Mouse (Mus musculus) hindbrain, embryonic 14.5 days (tissue): Measurements from ENCODE around the gene Fbrs. TPM values are rescaled to one million over a fixed set of nuclear protein-coding genes. Genes with fewer than 3 reads are reported as not detected.
A peak's percentile ranks its signal among the peaks of the same experiment; 100 is the strongest.
"Not testable (repeated sequence)": the region's sequence is repeated elsewhere in the genome, so short reads cannot be mapped to it uniquely, and the experiment has no call there.

ENCODE experiments used
- ATAC-seq: fragments of 200-750 bp; cut with Nextera tagmentation; 2 replicates; pipeline ENCODE4 v1.8.0; 2017; ENCODE audit warnings: moderate number of reproducible peaks, mild to moderate bottlenecking, moderate TSS enrichment, moderate library complexity; ENCODE audit not compliant: low FRiP score
- DNase-seq: peaks from one replicate; pipeline ENCODE4 v3.0.0-alpha.2; 2015; ENCODE audit warnings: low spot score
- H3K27ac ChIP-seq: fragments of 300-500 bp; sonication (generic); 2 replicates; pipeline ENCODE4 v1.5.1; 2014; ENCODE audit warnings: mild to moderate bottlenecking, moderate library complexity
- H3K27me3 ChIP-seq: fragments of 300-500 bp; sonication (generic); 2 replicates; pipeline ENCODE4 v1.6.1; 2014; ENCODE audit warnings: mild to moderate bottlenecking, low read length, mixed read lengths; ENCODE audit not compliant: control insufficient read depth, insufficient read depth
- H3K36me3 ChIP-seq: fragments of 300-500 bp; sonication (generic); replicated peaks from 2 replicates; pipeline ENCODE4 v1.6.1; 2014; ENCODE audit not compliant: control insufficient read depth, insufficient read depth
- H3K4me1 ChIP-seq: fragments of 300-500 bp; sonication (generic); replicated peaks from 2 replicates; pipeline ENCODE4 v1.6.1; 2014; ENCODE audit warnings: antibody characterized with exemption, low read length, mixed read lengths; ENCODE audit not compliant: control insufficient read depth, insufficient read depth
- H3K4me2 ChIP-seq: fragments of 300-500 bp; sonication (generic); replicated peaks from 2 replicates; pipeline ENCODE4 v1.6.1; 2014; ENCODE audit warnings: mild to moderate bottlenecking, moderate library complexity
- H3K4me3 ChIP-seq: fragments of 300-500 bp; sonication (generic); replicated peaks from 2 replicates; pipeline ENCODE4 v1.5.1; 2014; ENCODE audit warnings: mild to moderate bottlenecking, low read length
- H3K9ac ChIP-seq: fragments of 300-500 bp; sonication (generic); 2 replicates; pipeline ENCODE4 v1.6.1; 2014
- H3K9me3 ChIP-seq: fragments of 300-500 bp; sonication (generic); 2 replicates; pipeline ENCODE4 v1.6.1; 2016; ENCODE audit warnings: low read length; ENCODE audit not compliant: control insufficient read depth
- WGBS: fragments of 180-500 bp; shearing (Covaris S2); extraction: QIAGEN DNeasy Blood & Tissue Kit; methylation state at CpG from one replicate; pipeline ENCODE4 v1.1.7; 2014; 5-methylcytosine and 5-hydroxymethylcytosine counted together
- polyA plus RNA-seq: library from polyadenylated mRNA; unstranded; fragments of >200 nt; fragmentation: Nextera tagmentation; extraction: Ambion mirVana; gene quantifications from 2 replicates; pipeline ENCODE4 v1.2.1, GENCODE M21; 2014

Fbrs gene
- polyA plus RNA-seq, 1 experiment from 2014 or later: 13.6 TPM

- WGBS: 95% methylated on average over 8 of the region's 8 CpGs
- not testable (repeated sequence) for H3K27me3 ChIP-seq, H3K4me2 ChIP-seq, H3K27ac ChIP-seq, H3K4me3 ChIP-seq, ATAC-seq, H3K9me3 ChIP-seq, H3K9ac ChIP-seq, H3K4me1 ChIP-seq, DNase-seq
- H3K36me3 ChIP-seq: peaks cover 49% of the 10 kb centered on the region
Measured at GRCm38 (mm10) chr7:127459311-127459710, 19.7 kb upstream of the Fbrs start, which contains the start of gene Prr14. Gene Prr14, plus strand, starts transcription at chr7:127459611.

- Histone ChIP-seq H3K9ac (no peak overlapping the region), H3K4me3 (no peak overlapping the region), H3K4me1 (peaks cover 4% of the 10 kb centered on the region), H3K9me3 (no peaks in the 10 kb centered on the region), H3K27me3 (no peaks in the 10 kb centered on the region), H3K4me2 (no peak overlapping the region), H3K36me3 (peaks cover 48% of the 10 kb centered on the region), H3K27ac (no peak overlapping the region)
- ATAC-seq (no peak), DNase-seq (no peak)
- 97% methylated on average over 3 of the region's 3 CpGs for WGBS
Measured at GRCm38 (mm10) chr7:127465191-127465590, 13.8 kb upstream of the Fbrs start.

- not testable (repeated sequence) for H3K27me3 ChIP-seq, H3K9ac ChIP-seq, DNase-seq, H3K4me2 ChIP-seq, H3K9me3 ChIP-seq, ATAC-seq, H3K4me3 ChIP-seq, H3K4me1 ChIP-seq, H3K27ac ChIP-seq
- 95% methylated on average over 2 of the region's 2 CpGs for WGBS
- peaks cover 43% of the 10 kb centered on the region for H3K36me3 ChIP-seq
Measured at GRCm38 (mm10) chr7:127465670-127466069, 13.3 kb upstream of the Fbrs start.

- no peak for DNase-seq
- no peak overlapping the region for H3K9ac ChIP-seq
- H3K9me3 ChIP-seq: no peaks in the 10 kb centered on the region
- no peak overlapping the region for H3K4me3 ChIP-seq
- no peak for ATAC-seq
- H3K4me1 ChIP-seq: peaks cover 4% of the 10 kb centered on the region
- H3K27me3 ChIP-seq: no peaks in the 10 kb centered on the region
- 96% methylated on average over 4 of the region's 4 CpGs for WGBS
- no peak overlapping the region for H3K4me2 ChIP-seq
- no peak overlapping the region for H3K27ac ChIP-seq
- peaks cover 34% of the 10 kb centered on the region for H3K36me3 ChIP-seq
Measured at GRCm38 (mm10) chr7:127466606-127467005, 12.4 kb upstream of the Fbrs start.

- peak overlapping the region; percentile 89 for H3K9ac ChIP-seq
- no peak for DNase-seq
- no peak for ATAC-seq
- no peaks in the 10 kb centered on the region for H3K9me3 ChIP-seq
- WGBS: 8% methylated on average over 10 of the region's 10 CpGs
- peaks cover 13% of the 10 kb centered on the region for H3K4me1 ChIP-seq
- H3K27me3 ChIP-seq: no peaks in the 10 kb centered on the region
- peak overlapping the region; percentile 95 for H3K27ac ChIP-seq
- H3K4me3 ChIP-seq: peak overlapping the region; percentile 73
- H3K36me3 ChIP-seq: peaks cover 38% of the 10 kb centered on the region
- peak overlapping the region; percentile 91 for H3K4me2 ChIP-seq
Measured at GRCm38 (mm10) chr7:127470011-127470715, 8.8 kb upstream of the Fbrs start.

GRCm38 (mm10) chr7:127470743-127471645 lies 8.0 kb upstream of the Fbrs start:
- Histone ChIP-seq H3K27me3 (no peaks in the 10 kb centered on the region), H3K4me2 (peak overlapping the region; percentile 91), H3K4me1 (peaks cover 13% of the 10 kb centered on the region), H3K9ac (peak overlapping the region; percentile 89), H3K4me3 (peak overlapping the region; percentile 73), H3K27ac (peak overlapping the region; percentile 95), H3K9me3 (no peaks in the 10 kb centered on the region), H3K36me3 (peaks cover 45% of the 10 kb centered on the region)
- WGBS: under 1% methylated on average over 44 of the region's 46 CpGs
- ATAC-seq (peak; percentile 95), DNase-seq (peak; percentile 93)

GRCm38 (mm10) chr7:127471646-127472010 lies 7.4 kb upstream of the Fbrs start:
- DNase-seq (no peak), ATAC-seq (peak; percentile 29)
- peak overlapping the region; percentile 95 for H3K27ac ChIP-seq
- H3K27me3 ChIP-seq: no peaks in the 10 kb centered on the region
- H3K36me3 ChIP-seq: peaks cover 49% of the 10 kb centered on the region
- peaks cover 13% of the 10 kb centered on the region for H3K4me1 ChIP-seq
- peak overlapping the region; percentile 89 for H3K9ac ChIP-seq
- H3K9me3 ChIP-seq: no peaks in the 10 kb centered on the region
- under 1% methylated on average over 17 of the region's 25 CpGs for WGBS
- H3K4me2 ChIP-seq: peak overlapping the region; percentile 91
- peak overlapping the region; percentile 73 for H3K4me3 ChIP-seq

- Histone ChIP-seq H3K36me3 (peaks cover 50% of the 10 kb centered on the region), H3K4me1 (peaks cover 17% of the 10 kb centered on the region), H3K4me3 (peak overlapping the region; percentile 73), H3K27ac (peak overlapping the region; percentile 95), H3K27me3 (no peaks in the 10 kb centered on the region), H3K4me2 (peak overlapping the region; percentile 91), H3K9me3 (no peaks in the 10 kb centered on the region), H3K9ac (peak overlapping the region; percentile 89)
- 1% methylated on average over 7 of the region's 7 CpGs for WGBS
- DNase-seq: peak; percentile 42
- no peak for ATAC-seq
Measured at GRCm38 (mm10) chr7:127472060-127472459, 6.9 kb upstream of the Fbrs start.

- H3K4me3 ChIP-seq: no peak overlapping the region
- H3K27ac ChIP-seq: no peak overlapping the region
- H3K4me2 ChIP-seq: no peak overlapping the region
- no peaks in the 10 kb centered on the region for H3K9me3 ChIP-seq
- H3K9ac ChIP-seq: no peak overlapping the region
- H3K4me1 ChIP-seq: peaks cover 20% of the 10 kb centered on the region
- WGBS: 87% methylated on average over 5 of the region's 5 CpGs
- DNase-seq (no peak), ATAC-seq (no peak)
- no peaks in the 10 kb centered on the region for H3K27me3 ChIP-seq
- peaks cover 41% of the 10 kb centered on the region for H3K36me3 ChIP-seq
Measured at GRCm38 (mm10) chr7:127473705-127474104, 5.3 kb upstream of the Fbrs start.
